Mouse (Mus musculus) G1E (cell line): ENCODE data around the gene Ppp2r5e.

Source experiments
- CTCF ChIP-seq: IDR thresholded peaks from 2 replicates; pipeline ENCODE4 v1.5.1; 2012; ENCODE audit warnings: low read depth, low read length, inconsistent platforms, mixed read lengths
- GATA1 ChIP-seq: IDR thresholded peaks from 2 replicates; pipeline ENCODE4 v1.6.1; 2012; ENCODE audit warnings: borderline replicate concordance, low read length, inconsistent platforms, mixed read lengths
- GATA2 ChIP-seq: IDR thresholded peaks from 2 replicates; pipeline ENCODE4 v1.6.1; 2012; ENCODE audit warnings: low read depth, low read length, inconsistent platforms, borderline replicate concordance
- TAL1 ChIP-seq: conservative IDR thresholded peaks from 2 replicates; pipeline ENCODE4 v1.6.1; 2012; ENCODE audit warnings: low read depth, low read length, inconsistent platforms, mixed read lengths

DNA sequence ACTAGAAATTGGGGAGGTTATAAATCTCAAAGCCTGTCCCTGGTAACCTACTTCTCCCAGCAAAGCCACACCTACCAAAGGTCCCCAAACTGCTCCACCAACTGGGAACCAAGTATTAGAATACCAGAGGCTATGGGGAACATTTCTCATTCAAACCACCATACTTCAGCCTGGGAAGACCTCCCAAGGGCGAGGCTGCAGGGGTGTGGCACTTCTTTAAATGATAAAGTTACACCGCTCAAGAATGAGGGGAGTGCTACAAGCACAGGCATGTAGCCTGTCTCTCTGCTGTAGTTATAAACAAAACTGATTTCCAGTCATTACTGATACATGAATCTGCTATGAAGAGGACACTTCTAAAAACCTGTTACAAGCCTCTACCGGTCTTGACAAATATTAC is 113.3 kb downstream of the Ppp2r5e start:
- TF ChIP-seq CTCF (no peak), GATA1 (no peak), TAL1 (no peak), GATA2 (no peak)
